Comparison of ENCODE assay signal across 7 mouse cellular contexts in the genomic region with DNA sequence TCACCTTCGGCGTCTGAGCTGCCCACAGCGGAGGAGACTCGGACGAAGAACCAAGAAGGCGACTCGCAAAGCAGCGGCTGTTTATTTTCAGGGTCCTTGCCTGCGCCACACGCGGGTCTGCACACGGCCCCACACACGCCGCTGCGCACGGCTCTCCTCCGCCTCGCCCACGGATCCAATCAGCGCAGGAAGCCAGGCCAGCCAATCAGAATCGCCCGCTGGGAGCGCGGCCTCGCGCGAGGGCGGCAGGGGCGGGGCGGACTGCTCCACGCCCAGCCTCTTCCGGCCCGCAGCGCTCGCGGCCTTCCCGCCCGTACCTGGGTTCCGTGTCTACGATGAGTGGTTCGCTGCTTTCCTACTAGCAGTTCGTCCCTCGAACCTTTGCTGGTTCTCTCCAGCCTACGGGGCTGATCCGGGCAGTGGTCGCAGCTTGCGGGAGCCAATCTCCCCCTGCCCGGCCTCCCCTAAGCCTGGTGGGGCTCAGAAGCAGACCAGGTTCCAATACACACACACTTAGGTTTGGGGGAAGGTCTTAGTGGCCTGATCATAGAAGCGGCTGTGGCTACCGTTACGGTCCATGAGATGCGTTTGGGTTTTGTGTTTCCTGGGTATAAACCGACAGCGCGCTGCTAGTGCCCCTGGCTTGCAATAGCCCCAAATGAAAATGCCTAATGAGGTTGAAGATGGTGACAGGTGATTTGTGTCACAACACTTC. TPM values are rescaled to one million over a fixed set of nuclear protein-coding genes. Genes with fewer than 3 reads are reported as not detected.
A peak's percentile ranks its signal among the peaks of the same experiment; 100 is the strongest.
DNase-seq lines count a peak whose midpoint lies in the region; ATAC-seq lines count a peak whose summit lies in the region.

A gene (minus strand): TSS at position 207 of the 715 bp plus-strand sequence.

- H3K9ac ChIP-seq in intestine, embryonic 16.5 days (ENCODE audit: low read depth, low read length), result peak within 1 kb of the TSS; percentile 96
- H3K9ac ChIP-seq in midbrain, embryonic 11.5 days (ENCODE audit: low read length), result peak within 1 kb of the TSS; percentile 99

- H3K4me2 ChIP-seq in intestine, embryonic 16.5 days (ENCODE audit: low read depth, low read length), result peak within 1 kb of the TSS; percentile 90
- peak within 1 kb of the TSS; percentile 72 for H3K4me2 ChIP-seq in midbrain, embryonic 11.5 days

- no peaks in the 10 kb centered on the region for H3K27me3 ChIP-seq in intestine, embryonic 16.5 days (replicated peaks; ENCODE audit: control insufficient read depth, insufficient read depth, low read length)
- H3K27me3 ChIP-seq in midbrain, embryonic 11.5 days (ENCODE audit: control insufficient read depth, insufficient read depth, low read length), result no peaks in the 10 kb centered on the region

- ATAC-seq in intestine, embryonic 16.5 days, result peak; percentile 98
- ATAC-seq in midbrain, embryonic 11.5 days (ENCODE audit: low FRiP score), result peak; percentile 98

- intact Hi-C loops in left cerebral cortex, postnatal 36 days (cut with DNase I), result loop anchor here (1.0 to 2.0 kb wide), 2 partner anchors 13 to 36 kb away; a partner anchor contains a TSS

- H3K4me1 ChIP-seq in intestine, embryonic 16.5 days (ENCODE audit: control insufficient read depth, insufficient read depth, low read length), result peaks cover 18% of the 10 kb centered on the region
- H3K4me1 ChIP-seq in midbrain, embryonic 11.5 days (ENCODE audit: control insufficient read depth, insufficient read depth, low read length), result peaks cover 11% of the 10 kb centered on the region

- H3K27ac ChIP-seq in intestine, embryonic 16.5 days (ENCODE audit: low read length), result peak within 1 kb of the TSS; percentile 96
- peak within 1 kb of the TSS; percentile 78 for H3K27ac ChIP-seq in midbrain, embryonic 11.5 days (ENCODE audit: low read depth, low read length)

- peak within 1 kb of the TSS; percentile 99 for H3K4me3 ChIP-seq in intestine, embryonic 16.5 days (ENCODE audit: low read length)
- H3K4me3 ChIP-seq in midbrain, embryonic 11.5 days (ENCODE audit: low read depth, low read length), result peak within 1 kb of the TSS; percentile 100

- no peaks in the 10 kb centered on the region for H3K36me3 ChIP-seq in intestine, embryonic 16.5 days (ENCODE audit: control insufficient read depth, insufficient read depth, low read length)
- H3K36me3 ChIP-seq in midbrain, embryonic 11.5 days (ENCODE audit: control insufficient read depth, insufficient read depth, low read length), result no peaks in the 10 kb centered on the region

- peak; percentile 97 for DNase-seq in adrenal gland, adult 2 months
- peak; percentile 95 for DNase-seq in embryo, embryonic 11.5 days (ENCODE audit: low read depth, low spot score)
- DNase-seq in gastrocnemius, postnatal 4 days (ENCODE audit: low spot score in 2 of 2), result peak; percentile 97 to 99
- DNase-seq in left cerebral cortex, postnatal 36 days (ENCODE audit: low spot score in 2 of 2), result peak; percentile 97 to 98
- DNase-seq in midbrain, embryonic 11.5 days (ENCODE audit: low spot score, missing footprints), result peak; percentile 100
- DNase-seq in skeletal muscle tissue, adult 2 months (ENCODE audit: low read depth, low spot score), result peak; percentile 97

- WGBS in intestine, embryonic 16.5 days, result under 1% methylated on average over 55 of the region's 55 CpGs
- under 1% methylated on average over 55 of the region's 55 CpGs for WGBS in midbrain, embryonic 11.5 days

- H3K9me3 ChIP-seq in intestine, embryonic 16.5 days (ENCODE audit: control insufficient read depth, low read length), result no peaks in the 10 kb centered on the region
- no peaks in the 10 kb centered on the region for H3K9me3 ChIP-seq in midbrain, embryonic 11.5 days (ENCODE audit: control insufficient read depth, low read length)

RNA-seq across cellular contexts. Expression of the gene that starts here (rescaled TPM):
- total RNA-seq in adrenal gland, adult 2 months (2021), result 100 to 1,000 TPM; 333 to 380 TPM
- 73.9 and 76.1 TPM in 2 replicates for polyA plus RNA-seq in adrenal gland, adult 2 months (2012; rRNA removed)
- total RNA-seq in gastrocnemius, postnatal 4 days (2021), result 100 to 1,000 TPM; 469 to 478 TPM
- 831 and 949 TPM in 2 replicates for polyA plus RNA-seq in intestine, embryonic 16.5 days (2015; fragmentation: Nextera tagmentation; extraction: Ambion mirVana)
- 100 to 1,000 TPM; 248 to 250 TPM for total RNA-seq in left cerebral cortex, postnatal 36 days (2021)
- 1,266 and 1,289 TPM in 2 replicates for polyA plus RNA-seq in midbrain, embryonic 11.5 days (2014; fragmentation: Nextera tagmentation; extraction: Ambion mirVana)

Comparison
In these comparisons a context has a peak if more than half of its experiments do, and no peak if none do; other contexts are left out.
1. Peak in every context shown above with its lines: DNase-seq, ATAC-seq, H3K4me3 ChIP-seq and H3K27ac ChIP-seq.
2. RNA of the gene that starts here (polyA plus RNA-seq): 1,266 to 1,289 TPM in midbrain, embryonic 11.5 days and 831 to 949 TPM in intestine, embryonic 16.5 days; 73.9 to 76.1 TPM in adrenal gland, adult 2 months; every median in the first group is over 10 times any median in the second.